Mouse (Mus musculus) brain, embryonic 14.5 days (tissue): ENCODE results near the gene Olfr165. TPM values are rescaled to one million over a fixed set of nuclear protein-coding genes. Genes with fewer than 3 reads are reported as not detected.
"Not testable (repeated sequence)": the region's sequence is repeated elsewhere in the genome, so short reads cannot be mapped to it uniquely, and the experiment has no call there.

ENCODE experiments used
- DNase-seq: peaks from one replicate; pipeline ENCODE4 v3.0.0-alpha.2; 2011; ENCODE audit warnings: low read depth
- CTCF ChIP-seq: fragments of 200-500 bp; IDR thresholded peaks from 2 replicates; pipeline ENCODE4 v1.5.1; 2012; ENCODE audit warnings: inconsistent platforms, mild to moderate bottlenecking, moderate library complexity, borderline replicate concordance; ENCODE audit not compliant: insufficient read depth, insufficient read length; ENCODE audit errors: extremely low read depth
- POLR2A ChIP-seq: fragments of 200-500 bp; IDR thresholded peaks from 2 replicates; pipeline ENCODE4 v1.6.1; 2012; ENCODE audit warnings: mild to moderate bottlenecking, inconsistent platforms, borderline replicate concordance; ENCODE audit not compliant: poor library complexity, insufficient read depth, insufficient read length, severe bottlenecking; ENCODE audit errors: extremely low read depth
- polyA plus RNA-seq: library from polyadenylated mRNA; depleted of rRNA; stranded (reverse); fragments of >200 nt; gene quantifications from 2 replicates; pipeline ENCODE4 v1.2.3, GENCODE M21; 2012; rRNA removed

The Olfr165 gene
- polyA plus RNA-seq, result not detected in 2 replicates

DNA sequence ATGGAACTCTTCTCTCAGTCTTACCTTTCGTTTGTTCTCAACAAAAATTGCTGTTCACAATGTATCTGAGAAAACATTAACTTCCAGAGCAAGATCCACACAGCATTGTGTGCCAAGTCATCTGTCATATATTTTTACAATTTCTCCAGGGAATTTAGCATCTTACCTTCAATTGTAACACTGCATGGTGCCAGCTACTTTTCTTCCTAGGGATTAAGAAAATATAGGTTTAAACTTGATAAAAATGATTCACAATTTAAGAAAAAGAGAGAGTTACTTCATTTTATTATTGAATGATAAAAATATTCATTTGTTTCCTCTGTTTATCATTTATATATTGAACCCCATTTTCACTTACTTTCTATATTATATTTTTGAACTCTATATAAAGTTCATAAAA lies at the start of gene Olfr165:
TSS of gene Olfr165 (minus strand) at position 101 of the 400 bp plus-strand sequence.
- no peak for TF ChIP-seq CTCF
- TF ChIP-seq POLR2A, result no peak
- DNase-seq, result no peak

GRCm38 (mm10) chr16:19464365-19464764 lies 41.4 kb upstream of the Olfr165 start:
- TF ChIP-seq POLR2A (no peak), CTCF (no peak)

GRCm38 (mm10) chr16:19458741-19459140 lies 35.8 kb upstream of the Olfr165 start:
- DNase-seq, result not testable (repeated sequence)

More at GRCm38 (mm10) chr16:19464365-19464764, 41.4 kb upstream of the Olfr165 start:
- DNase-seq, result no peak

DNA sequence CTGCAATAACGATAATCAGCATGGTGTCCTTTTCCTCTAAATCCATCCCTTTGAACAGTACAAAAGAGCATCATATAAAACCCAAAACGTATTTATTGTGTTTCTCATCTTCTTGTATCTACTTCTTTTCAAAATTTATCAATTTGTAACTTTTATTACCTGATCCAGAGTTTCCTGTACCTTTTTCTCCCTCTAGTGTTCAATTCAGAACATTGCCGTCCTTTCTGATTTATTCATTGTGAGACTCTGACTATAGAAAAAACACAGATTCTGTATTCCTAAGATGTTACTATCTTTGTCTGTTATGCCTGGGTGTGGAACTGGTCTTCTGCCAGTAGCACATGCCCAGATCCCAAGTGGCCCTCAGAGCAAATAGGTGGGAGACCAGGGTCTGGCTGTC lies 35.0 kb downstream of the Olfr165 start:
- no peak for TF ChIP-seq POLR2A
- TF ChIP-seq CTCF, result no peak

More for the DNA sequence above, 35.0 kb downstream of the Olfr165 start:
- DNase-seq, result no peak

Other genes with a start within 250 kb of the Olfr165 start
- not detected in 2 replicates for gene Olfr164, start 109.1 kb downstream of the Olfr165 start, polyA plus RNA-seq
- not detected in 2 replicates for gene Olfr166, start 60.6 kb upstream of the Olfr165 start, polyA plus RNA-seq
- gene Olfr167, start 99.1 kb upstream of the Olfr165 start, polyA plus RNA-seq, result not detected in 2 replicates
- gene Olfr168, start 112.4 kb upstream of the Olfr165 start, polyA plus RNA-seq, result not detected in 2 replicates
- not detected in 2 replicates for gene Olfr169, start 148.7 kb upstream of the Olfr165 start, polyA plus RNA-seq
- gene Olfr170, start 188.7 kb upstream of the Olfr165 start, polyA plus RNA-seq, result not detected in 2 replicates
- gene Olfr171, start 206.8 kb upstream of the Olfr165 start, polyA plus RNA-seq, result not detected in 2 replicates